Mouse (Mus musculus) granulocyte monocyte progenitor cell, adult 5-6 weeks (primary cell): Measurements from ENCODE around the gene Kctd2. TPM values are rescaled to one million over a fixed set of nuclear protein-coding genes. Genes with fewer than 3 reads are reported as not detected.
"Not testable (repeated sequence)": the region's sequence is repeated elsewhere in the genome, so short reads cannot be mapped to it uniquely, and the experiment has no call there.

Experiments
- ATAC-seq: replicated peaks from 2 replicates; pipeline ENCODE4 v1.8.0; 2016; ENCODE audit warnings: mild to moderate bottlenecking, moderate TSS enrichment, inconsistent platforms; ENCODE audit not compliant: poor library complexity, severe bottlenecking
- total RNA-seq, 2 experiments: library from RNA; stranded (forward) in 1 of 2; stranded (reverse) in 1 of 2; fragments of 200-712, 200-1000 nt in 1 of 2; fragments of >200 nt in 1 of 2; fragmentation: Nextera tagmentation in 1 of 2; gene quantifications; 2 replicates each; pipeline ENCODE4 v1.2.3; 2014 to 2017

The Kctd2 gene
- total RNA-seq, 2 experiments from 2014 or later: 9.5 to 16.4 TPM

DNA sequence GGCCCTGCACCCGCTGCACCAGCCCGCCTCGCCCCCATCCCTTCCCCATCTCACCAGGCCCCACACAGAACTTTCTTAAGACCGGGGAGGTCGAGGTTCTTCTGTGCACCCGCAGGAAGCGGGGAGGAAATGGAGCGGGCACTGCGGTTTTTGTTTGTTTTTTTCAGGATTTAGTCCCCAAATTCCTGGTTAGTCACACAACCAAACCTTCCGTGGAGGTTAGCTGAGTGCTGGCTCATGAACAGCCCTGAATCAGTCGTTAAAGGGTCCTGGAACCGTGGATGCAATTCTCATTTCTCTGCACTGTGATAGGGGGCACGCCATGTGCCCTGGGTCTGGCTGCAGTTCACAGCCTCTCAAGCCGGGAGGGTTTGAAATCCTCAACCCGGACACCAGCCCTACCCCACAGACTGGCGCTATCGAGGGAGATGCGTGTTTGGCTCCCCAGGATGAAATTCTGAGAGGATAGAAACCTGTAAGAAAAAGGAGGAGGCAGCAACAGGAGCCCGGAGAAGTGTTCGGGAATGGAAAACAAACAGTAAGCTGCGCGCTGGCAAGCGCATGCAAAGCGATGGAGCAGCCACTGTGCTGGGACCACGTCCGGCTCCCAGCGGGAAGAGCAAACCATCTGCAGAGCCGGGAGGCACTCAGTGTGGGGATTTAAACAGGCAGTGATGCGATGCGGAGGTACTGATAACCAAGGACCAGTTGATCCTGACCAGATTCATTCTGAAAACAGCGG lies 15.8 kb downstream of the Kctd2 start:
- no peak; the same call in 1 of the 2 replicates for ATAC-seq

DNA sequence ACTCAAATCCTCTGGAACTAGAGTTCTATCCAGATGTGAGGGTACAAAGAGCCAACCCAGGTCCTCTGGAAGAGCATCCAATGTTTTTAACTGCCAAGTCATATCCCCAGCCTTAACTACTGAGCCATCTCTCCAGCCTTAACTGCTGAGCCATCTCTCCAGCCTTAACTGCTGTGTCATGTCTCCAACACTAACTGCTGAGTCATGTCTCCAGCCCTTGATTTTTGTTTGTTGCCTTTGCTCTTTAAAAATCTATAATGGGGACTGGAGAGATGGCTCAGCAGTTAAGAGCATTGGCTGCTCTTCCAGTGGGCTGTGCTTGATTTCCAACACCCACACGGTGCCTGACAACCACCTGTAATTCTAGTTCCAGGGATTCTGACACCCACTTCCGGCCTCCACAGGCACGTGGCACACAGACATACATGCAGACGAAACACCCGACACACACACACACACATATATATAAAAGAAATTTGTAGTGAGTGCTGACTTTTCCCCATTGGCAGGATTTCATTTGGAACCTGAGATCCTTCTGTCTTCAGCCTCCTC lies 17.7 kb downstream of the Kctd2 start:
- ATAC-seq: no peak

DNA sequence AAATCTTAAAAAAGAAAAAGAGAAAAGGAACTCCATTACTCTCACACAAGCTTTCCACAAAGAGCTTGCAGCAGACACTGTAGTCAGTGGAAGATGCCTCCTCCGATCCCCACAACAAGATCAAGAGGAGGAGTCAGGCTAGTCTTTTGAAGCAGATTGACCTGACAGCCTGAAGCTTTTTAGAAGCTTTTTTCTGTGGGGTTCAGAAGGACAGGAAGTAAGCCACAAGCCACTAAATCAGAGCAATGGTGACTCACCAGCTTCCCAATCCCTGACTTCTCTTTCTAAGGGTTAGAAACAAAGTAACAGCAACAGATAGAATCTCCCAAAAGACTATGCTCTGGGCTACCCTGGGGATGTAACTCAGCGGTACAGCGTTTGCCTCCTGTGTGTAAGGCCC lies 19.4 kb downstream of the Kctd2 start:
- ATAC-seq: no peak

DNA sequence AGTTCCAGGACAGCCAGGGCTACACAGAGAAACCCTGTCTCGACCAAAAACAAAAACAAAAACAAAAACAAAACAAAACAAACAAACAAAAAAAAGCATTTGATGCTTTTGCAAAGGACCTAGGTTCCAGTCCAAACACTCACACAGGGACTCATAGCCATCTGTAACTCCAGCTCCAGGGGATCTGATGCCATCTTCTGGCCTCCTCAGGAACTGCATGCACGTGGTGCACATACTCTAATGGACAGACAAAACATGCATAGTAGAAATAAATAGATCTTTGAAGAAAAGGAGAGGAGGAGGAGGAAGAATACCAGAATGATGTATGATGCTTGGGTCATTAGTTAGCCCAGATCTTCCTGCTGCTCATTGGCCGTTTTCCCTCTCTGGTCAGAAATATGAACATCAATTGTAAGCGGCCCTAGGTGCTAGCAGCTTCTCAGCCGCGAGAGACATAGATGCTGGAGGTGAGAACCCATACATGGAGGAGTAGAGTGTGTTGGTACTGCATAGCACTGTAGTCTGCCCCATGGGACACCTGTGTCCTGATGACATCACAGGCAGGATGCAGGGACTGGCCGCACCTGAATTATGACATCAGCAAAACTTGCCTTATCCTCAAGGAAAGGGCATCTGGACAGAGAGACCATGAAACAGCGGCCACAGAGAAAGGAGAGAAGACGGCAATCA lies 20.1 kb downstream of the Kctd2 start, which contains the start of gene Trim80:
Gene Trim80, plus strand, starts transcription at position 640 of the 690 bp plus-strand sequence.
- no peak for ATAC-seq

DNA sequence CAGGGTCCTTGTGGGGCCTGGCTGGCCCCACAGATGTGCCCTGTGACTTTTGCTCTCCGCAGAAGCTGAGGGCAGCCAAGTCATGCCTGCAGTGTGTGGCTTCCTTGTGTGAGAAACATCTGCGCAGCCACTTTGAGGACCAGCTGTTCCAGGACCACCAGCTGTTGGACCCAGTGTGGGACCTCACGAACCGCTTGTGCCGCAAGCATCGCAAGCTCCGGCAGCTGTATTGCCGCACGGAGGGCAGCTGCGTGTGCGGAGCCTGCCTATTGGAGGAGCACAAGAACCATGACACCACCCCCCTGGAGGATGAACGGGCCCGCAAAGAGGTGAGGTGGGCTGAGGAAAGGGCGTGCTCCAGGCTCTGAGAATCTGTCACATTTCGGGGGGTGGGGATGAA lies 21.5 kb downstream of the Kctd2 start:
- no peak for ATAC-seq

DNA sequence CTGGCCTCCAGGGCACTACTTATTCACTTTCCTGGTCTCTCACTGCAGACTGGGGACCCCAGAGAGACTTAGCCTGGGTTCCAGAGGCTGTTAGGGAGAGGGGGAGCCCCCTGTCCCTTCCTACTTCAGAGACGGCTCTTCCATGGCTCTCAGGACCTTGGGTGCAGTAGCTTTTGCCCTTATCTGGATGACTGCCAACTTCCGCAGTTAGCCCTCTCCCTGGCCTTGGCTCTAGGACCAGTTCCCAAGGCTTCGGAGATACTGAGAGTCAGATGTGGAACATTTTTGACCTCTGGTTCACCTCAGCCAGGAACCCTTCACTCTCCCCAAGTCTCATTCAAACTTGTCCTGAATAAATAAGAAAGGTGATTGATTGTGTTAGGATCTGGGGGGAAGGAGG lies 27.0 kb downstream of the Kctd2 start:
- ATAC-seq: no peak

DNA sequence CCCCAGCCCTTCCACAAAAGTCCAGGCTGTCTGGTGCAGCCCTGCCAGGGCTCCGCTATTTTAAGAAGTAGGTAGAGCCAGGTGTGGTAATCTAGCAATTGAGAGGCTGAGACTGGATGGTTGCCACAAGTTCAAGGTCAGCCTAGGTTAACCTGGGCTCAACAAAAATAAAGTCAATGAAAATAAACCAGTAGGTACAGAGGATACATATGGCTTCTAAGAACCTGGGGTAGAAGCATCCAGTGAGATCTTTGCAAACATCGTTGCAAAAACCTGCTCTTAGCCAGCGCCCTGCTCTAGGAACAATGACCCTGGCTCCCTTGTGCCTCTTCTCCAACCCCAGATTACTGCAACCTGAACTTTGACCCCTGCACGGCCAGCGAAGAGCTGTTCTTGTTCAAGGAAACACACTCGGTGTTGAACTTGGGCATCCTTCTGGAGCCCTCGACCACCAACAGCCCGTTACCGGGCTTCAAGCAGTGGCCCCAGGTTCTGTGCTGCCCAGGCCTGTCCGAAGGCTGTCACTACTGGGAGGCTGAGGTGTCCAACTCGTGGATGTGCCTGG lies 27.5 kb downstream of the Kctd2 start:
- ATAC-seq: no peak

DNA sequence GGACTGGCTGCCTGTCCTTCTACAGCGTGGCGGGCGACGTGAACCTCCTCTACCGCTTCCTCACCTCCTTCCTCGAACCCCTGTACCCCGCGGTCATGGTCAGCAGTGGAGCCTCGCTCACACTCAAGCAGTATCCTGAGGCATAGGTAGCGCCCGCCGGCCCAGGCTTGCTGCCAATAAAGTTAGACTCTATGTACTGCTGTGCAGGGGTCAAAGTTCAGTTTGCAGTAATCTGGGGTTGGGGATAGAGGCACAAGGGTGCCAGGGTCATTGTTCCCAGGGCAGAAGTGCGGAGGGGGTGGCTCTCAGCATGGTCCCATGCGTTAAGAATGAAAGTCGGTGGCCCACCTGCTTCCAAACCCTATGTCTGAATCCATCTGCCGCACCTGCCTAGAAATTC lies 28.1 kb downstream of the Kctd2 start:
- no peak for ATAC-seq

DNA sequence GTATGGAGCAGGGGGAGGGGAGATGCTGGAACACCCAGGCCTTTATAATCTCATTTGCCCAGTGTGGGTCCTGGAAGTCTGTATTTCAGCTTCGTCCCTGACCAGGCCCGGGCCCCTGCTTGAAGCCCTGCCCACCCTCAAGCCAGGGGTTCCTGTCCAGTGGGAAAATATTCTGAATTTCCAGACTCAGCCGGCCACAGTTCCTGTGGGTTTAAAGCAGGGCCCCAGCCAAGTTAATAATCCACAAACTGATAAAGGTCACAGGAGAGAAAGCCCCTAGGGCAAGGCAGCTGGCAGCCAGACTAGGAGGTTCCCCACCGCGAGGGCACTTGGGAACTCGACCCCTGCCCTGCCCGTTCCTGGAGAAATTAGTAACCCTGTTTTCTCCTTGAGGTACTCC lies 29.1 kb downstream of the Kctd2 start:
- no peak for ATAC-seq

DNA sequence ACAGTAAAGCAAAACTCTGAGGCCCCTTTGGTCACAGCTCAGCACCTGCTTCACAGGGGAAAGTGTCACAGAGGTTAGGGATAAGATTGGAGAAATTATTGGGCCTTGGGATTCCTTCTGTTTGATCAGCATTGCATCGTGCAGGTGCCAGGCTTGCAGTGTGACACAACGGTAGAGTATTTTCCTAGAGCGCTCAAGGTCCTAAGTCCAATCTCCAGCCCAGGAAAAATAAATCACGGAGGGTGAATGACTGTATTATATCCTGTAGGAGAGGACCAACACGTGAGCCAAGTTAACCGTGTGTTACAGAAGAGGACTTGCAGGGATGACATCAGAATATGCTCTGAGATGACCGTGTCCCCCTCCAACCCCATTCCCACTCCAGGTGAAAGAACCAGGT lies 30.2 kb downstream of the Kctd2 start:
- no peak for ATAC-seq

DNA sequence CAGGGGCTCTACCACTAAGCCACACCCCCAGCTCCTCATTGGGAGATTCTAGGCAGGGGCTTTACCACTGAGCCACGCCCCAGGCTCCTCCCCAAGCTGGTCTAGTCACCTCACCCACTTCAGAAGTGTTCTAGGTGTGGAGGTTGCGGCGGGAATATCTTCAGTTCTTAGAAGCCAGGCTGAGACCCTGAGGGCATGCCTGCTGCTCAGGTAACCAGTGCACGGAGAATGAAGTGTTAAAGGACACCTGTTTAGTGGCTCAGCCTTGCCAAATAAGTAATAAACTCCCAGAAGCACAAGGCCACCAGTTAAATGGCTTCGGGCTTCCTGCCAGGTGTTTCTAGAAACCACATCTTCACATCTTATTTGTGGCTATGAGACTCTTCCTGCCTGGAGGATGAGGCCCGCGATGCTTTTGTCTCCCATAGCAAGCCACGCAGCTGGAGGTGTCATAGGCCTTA lies 31.9 kb downstream of the Kctd2 start:
- peak; percentile 12 for ATAC-seq

DNA sequence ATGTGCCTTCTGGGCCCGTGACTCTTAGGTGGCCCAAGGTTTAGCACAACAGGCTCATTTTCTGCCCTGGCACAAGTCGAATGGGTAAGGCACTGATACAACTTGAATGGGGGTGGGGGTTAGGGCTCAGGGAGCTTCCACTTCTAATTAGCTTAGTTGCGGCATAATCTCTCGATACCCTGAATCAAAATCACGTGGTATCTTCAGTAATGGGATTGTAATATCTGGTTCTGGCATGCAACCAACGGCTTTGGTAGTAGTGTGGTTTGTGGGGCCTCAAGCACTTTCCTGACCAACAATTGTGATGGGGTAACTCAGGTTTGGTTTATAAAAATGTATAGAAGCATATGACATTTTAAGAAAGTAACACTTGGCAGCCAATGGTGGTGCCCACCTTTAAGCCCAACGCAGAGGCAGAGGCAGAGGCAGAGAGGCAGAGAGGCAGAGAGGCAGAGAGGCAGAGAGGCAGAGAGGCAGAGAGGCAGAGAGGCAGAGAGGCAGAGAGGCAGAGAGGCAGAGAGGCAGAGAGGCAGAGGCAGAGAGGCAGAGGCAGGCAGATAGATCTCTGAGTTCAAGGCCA lies 32.4 kb downstream of the Kctd2 start:
- peak; percentile 22; the same call in 1 of the 2 replicates for ATAC-seq

DNA sequence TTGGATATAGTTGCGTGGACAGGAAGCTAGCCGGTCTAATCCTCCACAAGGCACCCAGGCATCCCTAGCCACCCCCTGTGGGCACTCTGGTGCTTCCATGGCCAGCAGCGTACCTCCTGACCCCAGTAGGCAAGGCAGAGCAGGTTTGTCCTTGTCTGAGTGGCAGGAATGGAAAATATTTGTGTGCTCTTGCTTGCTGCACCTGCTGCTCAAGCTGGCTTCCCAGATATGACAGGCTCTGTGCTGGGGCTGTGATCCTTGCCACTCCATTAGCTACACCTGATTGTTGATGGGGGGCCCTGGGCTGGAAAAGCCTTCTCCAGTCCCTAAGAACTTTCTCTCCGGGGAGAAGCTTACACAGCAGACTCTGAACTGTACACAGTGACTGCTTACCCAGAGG lies 33.4 kb downstream of the Kctd2 start:
- ATAC-seq: no peak

DNA sequence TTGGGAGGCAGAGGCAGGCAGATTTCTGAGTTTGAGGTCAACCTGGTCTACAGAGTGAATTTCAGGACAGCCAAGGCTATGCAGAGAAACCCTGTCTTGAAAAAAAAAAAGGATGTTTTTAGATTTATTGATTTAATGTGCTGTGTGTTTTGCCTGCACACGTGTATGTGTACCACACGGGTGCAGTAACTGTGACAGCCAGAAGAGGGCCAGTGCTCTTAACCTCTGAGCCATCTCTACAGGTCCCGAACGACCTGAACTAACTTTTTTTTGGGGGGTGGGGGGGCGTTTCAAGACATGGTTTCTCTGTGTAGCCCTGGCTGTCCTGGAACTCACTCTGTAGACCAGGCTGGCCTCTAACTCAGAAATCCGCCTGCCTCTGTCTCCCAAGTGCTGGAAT lies 34.9 kb downstream of the Kctd2 start:
- ATAC-seq: not testable (repeated sequence)

DNA sequence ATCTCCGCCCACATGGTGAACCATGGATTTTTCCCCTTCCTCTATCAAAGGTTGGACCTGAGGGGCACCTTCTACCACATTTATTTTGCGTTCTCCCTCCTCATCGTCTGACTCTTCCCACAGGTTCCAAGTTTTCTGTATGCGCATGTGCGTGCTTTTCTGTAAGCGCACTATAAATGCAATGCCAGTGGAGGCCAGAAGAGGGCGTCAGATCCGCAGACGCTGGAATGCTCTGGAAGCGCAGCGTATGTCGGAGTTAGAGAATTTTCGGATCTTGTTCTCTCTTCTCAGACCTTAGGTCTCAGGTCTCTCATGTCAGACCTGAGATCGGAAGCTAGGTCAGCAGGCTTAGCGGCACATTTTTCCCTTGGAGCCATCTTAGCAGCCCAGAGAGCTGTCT lies 35.7 kb downstream of the Kctd2 start:
- ATAC-seq: no peak

DNA sequence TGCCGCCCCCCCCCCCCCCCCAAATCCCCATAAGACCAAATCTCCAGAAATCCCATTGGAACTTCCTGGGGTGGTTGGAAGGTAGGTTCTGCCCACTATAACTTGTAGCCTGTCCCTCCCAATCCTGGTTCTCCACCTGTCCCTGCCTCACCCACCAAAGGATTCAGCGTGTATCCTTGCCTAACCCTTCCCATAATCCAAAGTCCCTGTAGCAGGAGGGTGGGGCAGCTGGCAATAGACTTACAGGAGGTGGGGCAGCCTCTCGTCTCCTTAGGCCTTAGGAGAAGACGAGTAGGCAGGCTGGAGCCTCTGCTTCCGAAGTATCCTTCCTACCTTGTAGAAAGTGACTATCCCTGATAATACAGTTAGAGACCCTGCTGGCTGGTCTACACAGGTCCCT lies 36.3 kb downstream of the Kctd2 start:
- ATAC-seq: no peak

DNA sequence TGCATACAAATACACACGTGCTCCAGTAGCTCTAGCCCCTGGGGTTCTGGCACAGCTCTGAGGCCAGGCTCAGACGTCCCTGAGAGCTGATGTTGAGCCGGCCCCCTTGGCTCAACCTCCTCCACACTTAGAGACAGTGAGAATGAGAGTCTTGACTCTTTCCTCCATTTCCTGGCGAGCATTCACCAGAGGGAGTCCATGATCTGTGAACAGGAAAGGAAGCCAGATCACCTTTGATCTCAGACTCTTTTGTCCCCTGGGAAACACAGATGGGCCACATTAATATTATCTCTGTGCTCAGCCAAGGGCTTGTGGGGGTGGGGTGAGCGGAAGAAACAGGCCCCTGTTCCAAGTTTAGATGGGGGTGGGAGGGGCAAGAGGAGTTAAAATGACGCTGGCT lies 37.5 kb downstream of the Kctd2 start:
- ATAC-seq: no peak

DNA sequence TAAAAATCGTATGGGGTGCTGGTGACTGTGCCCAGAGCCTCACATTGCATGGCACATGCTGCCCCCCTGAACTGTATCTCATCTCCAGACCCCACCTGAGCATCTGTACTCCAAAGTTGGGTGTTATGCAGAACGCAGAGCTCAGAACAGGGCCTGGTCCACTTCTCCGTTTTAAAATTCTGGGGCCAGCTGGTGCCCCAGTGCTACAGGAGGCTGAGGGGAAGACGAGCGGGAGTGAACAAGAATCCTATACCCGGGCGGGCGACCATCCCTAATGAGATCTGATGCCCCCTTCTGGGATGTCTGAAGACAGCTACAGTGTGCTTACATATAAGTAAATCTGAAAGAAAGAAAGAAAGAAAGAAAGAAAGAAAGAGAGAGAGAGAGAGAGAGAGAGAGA lies 41.0 kb downstream of the Kctd2 start:
- no peak for ATAC-seq

DNA sequence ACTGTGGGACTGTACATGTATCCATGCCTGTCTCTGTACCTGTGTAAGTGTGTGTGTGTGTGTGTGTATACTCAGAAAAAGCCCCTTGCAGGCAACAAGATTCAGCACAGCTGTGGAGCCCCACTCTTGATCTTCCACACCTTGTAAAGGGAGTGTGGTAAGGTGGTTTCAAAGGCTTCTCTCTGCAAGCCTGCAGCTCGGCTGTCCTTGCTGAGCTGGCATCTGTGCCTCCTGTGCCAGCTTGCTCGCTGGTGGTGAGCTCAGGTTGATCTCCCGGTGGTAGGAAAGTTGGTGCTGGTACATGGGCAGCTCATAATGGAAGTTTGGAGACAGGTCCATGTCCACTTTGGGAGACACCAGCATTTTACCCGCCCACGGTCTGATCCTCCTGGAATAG lies 41.9 kb downstream of the Kctd2 start:
- ATAC-seq: no peak

DNA sequence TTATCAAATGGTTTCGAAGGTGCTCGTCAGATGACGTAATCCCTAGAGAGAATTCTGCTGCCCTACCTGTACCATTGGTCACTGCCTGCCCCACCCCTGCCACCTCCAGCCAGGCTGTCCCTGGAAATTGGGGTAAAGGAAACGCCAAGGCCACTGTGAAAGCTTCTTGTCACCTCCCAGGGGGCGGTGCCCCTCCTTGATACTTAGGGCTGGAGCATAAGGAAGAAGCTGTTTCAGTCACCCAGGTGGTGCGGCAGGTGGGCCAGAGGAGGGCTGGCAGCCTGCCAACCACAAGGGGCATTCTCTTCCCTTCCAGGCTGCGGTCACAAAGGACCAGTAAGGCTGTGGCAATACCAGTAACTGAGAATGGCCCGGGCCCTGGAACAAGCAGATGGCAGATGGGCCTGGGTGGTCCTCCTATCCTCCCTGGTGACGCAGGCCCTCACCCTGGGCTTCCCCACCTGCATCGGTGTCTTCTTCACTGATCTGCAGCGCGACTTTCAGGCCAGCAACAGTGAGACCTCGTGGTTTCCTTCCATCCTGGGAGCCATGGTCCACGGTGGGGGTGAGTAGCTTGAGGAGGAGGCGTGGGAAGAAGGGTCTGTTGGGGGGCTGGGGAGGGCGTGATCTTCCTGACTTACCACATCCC lies 42.4 kb downstream of the Kctd2 start, which contains the start of gene Slc16a5:
Gene Slc16a5, plus strand, starts transcription at position 232 of the 649 bp plus-strand sequence.
- no peak for ATAC-seq
